Mouse (Mus musculus) adrenal gland, adult 2 months (tissue): ENCODE data around the gene Prss47. TPM values are rescaled to one million over a fixed set of nuclear protein-coding genes. Genes with fewer than 3 reads are reported as not detected.

Experiments
- DNase-seq: peaks from one replicate; pipeline ENCODE4 v3.0.0; 2021
- long read RNA-seq: library from polyadenylated mRNA; stranded (forward); transcript quantifications from one replicate; pipeline ENCODE4 v2.0.0, GENCODE M21; 2021
- polyA plus RNA-seq: library from polyadenylated mRNA; depleted of rRNA; stranded (reverse); fragments of >200 nt; gene quantifications from 2 replicates; pipeline ENCODE4 v1.2.3, GENCODE M21; 2012; rRNA removed
- total RNA-seq, 2 experiments: library from RNA; stranded (reverse); gene quantifications; 2 replicates each; pipeline ENCODE4 v1.2.3; 2021

Gene Prss47
- not detected for total RNA-seq
- polyA plus RNA-seq = not detected in 2 replicates
- long read RNA-seq = 0 reads

GRCm38 (mm10) chr13:65052660-65053059 lies at the start of gene Prss47:
TSS of gene Prss47 (minus strand) at chr13:65052760.
- DNase-seq = no peak

GRCm38 (mm10) chr13:65101232-65101631 lies 48.7 kb upstream of the Prss47 start:
- no peak for DNase-seq

- no peak for DNase-seq
These were observed 48.1 kb upstream of the Prss47 start for GRCm38 (mm10) chr13:65100678-65101077.

- DNase-seq = no peak
These were observed 44.5 kb upstream of the Prss47 start for GRCm38 (mm10) chr13:65097018-65097417.

- no peak for DNase-seq
These were observed 43.4 kb upstream of the Prss47 start for GRCm38 (mm10) chr13:65095923-65096322.

GRCm38 (mm10) chr13:65069969-65070368 lies 17.4 kb upstream of the Prss47 start:
- no peak for DNase-seq

GRCm38 (mm10) chr13:65035057-65035456 lies 17.5 kb downstream of the Prss47 start:
- no peak for DNase-seq

GRCm38 (mm10) chr13:65032758-65033157 lies 19.8 kb downstream of the Prss47 start, which contains the start of gene Spata31d1c:
TSS of gene Spata31d1c (plus strand) at chr13:65033058.
- no peak for DNase-seq

- no peak for DNase-seq
These were observed 41.4 kb downstream of the Prss47 start for GRCm38 (mm10) chr13:65011052-65011738.

GRCm38 (mm10) chr13:65007971-65008370 lies 44.6 kb downstream of the Prss47 start:
- DNase-seq = no peak

GRCm38 (mm10) chr13:65006760-65007159 lies 45.8 kb downstream of the Prss47 start:
- no peak for DNase-seq

- no peak for DNase-seq
These were observed 47.1 kb downstream of the Prss47 start for GRCm38 (mm10) chr13:65005414-65005813.

Other genes starting within 250 kb of the Prss47 start
- not detected for gene Cntnap3, start 148.8 kb downstream of the Prss47 start, total RNA-seq
- gene Cntnap3, start 148.8 kb downstream of the Prss47 start, polyA plus RNA-seq = not detected in 2 replicates
- not detected for gene Spata31, start 135.4 kb downstream of the Prss47 start, total RNA-seq
- gene Spata31, start 135.4 kb downstream of the Prss47 start, polyA plus RNA-seq = not detected in 2 replicates
- not detected for gene Spata31d1c, start 19.7 kb downstream of the Prss47 start, total RNA-seq
- gene Spata31d1c, start 19.7 kb downstream of the Prss47 start, polyA plus RNA-seq = not detected in 2 replicates
- 10 to 100 TPM; 40.1 to 46.3 TPM for gene Mfsd14b, start 60.2 kb upstream of the Prss47 start, total RNA-seq
- 24.0 and 26.3 TPM in 2 replicates for gene Mfsd14b, start 60.2 kb upstream of the Prss47 start, polyA plus RNA-seq
- gene Olfr465-ps1, start 85.3 kb upstream of the Prss47 start, total RNA-seq = not detected
- not detected in 2 replicates for gene Olfr465-ps1, start 85.3 kb upstream of the Prss47 start, polyA plus RNA-seq
- gene Olfr466, start 97.5 kb upstream of the Prss47 start, total RNA-seq = not detected
- gene Olfr466, start 97.5 kb upstream of the Prss47 start, polyA plus RNA-seq = not detected in 2 replicates
- under 1 TPM in 1 of 2 experiments, not detected in 1; 0.21 TPM for gene Nlrp4f, start 153.2 kb upstream of the Prss47 start, total RNA-seq
- gene Nlrp4f, start 153.2 kb upstream of the Prss47 start, polyA plus RNA-seq = not detected in 2 replicates
- not detected for gene Gm10775, start 206.8 kb upstream of the Prss47 start, total RNA-seq
- gene Gm10775, start 206.8 kb upstream of the Prss47 start, polyA plus RNA-seq = not detected in 2 replicates
- 10 to 100 TPM; 19.8 to 23.3 TPM for gene Zfp369, start 226.1 kb upstream of the Prss47 start, total RNA-seq
- 9.7 and 10.4 TPM in 2 replicates for gene Zfp369, start 226.1 kb upstream of the Prss47 start, polyA plus RNA-seq